Mouse (Mus musculus): Measurements from ENCODE around the gene Gm12887. TPM values are rescaled to one million over a fixed set of nuclear protein-coding genes. Genes with fewer than 3 reads are reported as not detected.

Gm12887 gene
- not detected for polyA plus RNA-seq (2014; fragmentation: Illumina TruSeq; extraction: RNeasy Lipid Tissue Mini Kit (QIAGEN cat#74804); ENCODE audit: low read depth, low replicate concordance)

DNA sequence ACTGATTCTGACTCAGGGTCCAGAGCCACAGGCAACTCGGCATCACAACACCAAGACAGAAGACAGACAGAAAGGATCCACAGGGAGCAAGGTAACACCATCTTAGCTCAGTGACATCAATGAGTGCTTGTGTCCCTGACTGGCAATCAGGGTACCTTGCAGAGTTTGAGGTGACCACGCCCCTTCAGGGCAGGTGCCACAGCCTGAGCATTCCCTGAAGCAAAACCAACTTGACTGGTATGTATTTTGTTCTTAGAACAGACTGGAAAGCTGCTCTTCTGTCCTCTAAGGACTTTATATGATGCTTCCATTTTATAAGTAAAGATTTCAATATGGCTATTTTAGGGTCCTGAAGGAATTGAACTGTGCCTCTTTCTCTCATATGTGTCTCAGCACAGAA is at the start of gene Gm12887:
TSS of gene Gm12887 (minus strand) at position 101 of the 400 bp plus-strand sequence.

Other genes with a start within 250 kb of the Gm12887 start
- not detected for gene Gm12886, start 199.0 kb downstream of the Gm12887 start, polyA plus RNA-seq (2014; fragmentation: Illumina TruSeq; extraction: RNeasy Lipid Tissue Mini Kit (QIAGEN cat#74804); ENCODE audit: low read depth, low replicate concordance)

Data from liver, adult 10 weeks (tissue).